In the genomic region with DNA sequence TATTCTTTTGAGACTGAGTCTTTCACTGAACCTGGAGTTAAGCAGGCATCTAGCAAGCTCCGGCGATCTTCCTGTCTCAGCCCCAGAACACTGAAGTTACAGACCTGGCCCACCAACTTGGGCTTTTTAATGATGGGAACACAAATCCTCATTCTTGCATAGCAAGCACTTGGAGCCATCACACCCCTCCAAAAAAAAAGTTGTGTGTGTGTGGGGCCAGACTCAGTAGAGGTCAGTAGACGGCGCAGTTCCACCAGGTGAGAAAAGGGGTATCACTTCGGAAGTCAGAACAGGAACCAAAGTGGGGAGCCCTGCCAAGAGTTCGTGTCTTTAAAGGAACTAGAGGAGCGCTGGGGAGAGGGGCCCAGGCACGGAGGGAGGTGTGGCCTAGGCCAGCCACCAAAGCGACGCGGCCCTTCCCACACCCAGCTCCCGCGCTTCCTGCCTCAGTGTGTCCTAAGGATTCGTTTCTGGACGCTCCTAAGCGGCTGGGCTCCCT, we compare ENCODE assay signal across 8 mouse cellular contexts. TPM values are rescaled to one million over a fixed set of nuclear protein-coding genes. Genes with fewer than 3 reads are reported as not detected.
DNase-seq lines count a peak whose midpoint lies in the region; ATAC-seq and TF ChIP-seq lines count a peak whose summit lies in the region.

No protein-coding gene starts in this region.

- no peaks in the 10 kb centered on the region for H3K27me3 ChIP-seq in limb, embryonic 13.5 days

- peak overlapping the region; percentile 72 for H3K27ac ChIP-seq in embryonic fibroblast, embryonic 13.5 days (ENCODE audit: insufficient read depth, low read length)
- H3K27ac ChIP-seq in limb, embryonic 13.5 days = peak overlapping the region; percentile 96

- TF ChIP-seq CTCF in lung, adult 2 months (IDR thresholded peaks at IDR 0.05; ENCODE audit: insufficient read depth, low read length) = no peak
- no peak for TF ChIP-seq CTCF in embryonic fibroblast, embryonic 13.5 days (IDR thresholded peaks at IDR 0.05; ENCODE audit: borderline replicate concordance, insufficient read depth, low read length)

- WGBS in lung, adult 2 months = under 1% methylated on average over 16 of the region's 16 CpGs
- WGBS in limb, embryonic 13.5 days = 2% methylated on average over 16 of the region's 16 CpGs

- peak overlapping the region; percentile 87 for H3K4me2 ChIP-seq in limb, embryonic 13.5 days (replicated peaks)

- H3K9me3 ChIP-seq in limb, embryonic 13.5 days = no peaks in the 10 kb centered on the region

- no peak for ATAC-seq in limb, embryonic 13.5 days (ENCODE audit: low FRiP score, low read depth)
- ATAC-seq in neutrophil, adult 5-6 weeks (ENCODE audit: extremely low read depth, insufficient number of reproducible peaks, low FRiP score, poor library complexity, severe bottlenecking) = peak; percentile 74

- peaks cover 3% of the 10 kb centered on the region; the same call in 1 of the 2 replicates for H3K36me3 ChIP-seq in limb, embryonic 13.5 days

- H3K4me1 ChIP-seq in lung, adult 2 months (ENCODE audit: control insufficient read depth, insufficient read depth, low read length) = peaks cover 5% of the 10 kb centered on the region
- H3K4me1 ChIP-seq in embryonic fibroblast, embryonic 13.5 days (ENCODE audit: control insufficient read depth, insufficient read depth, low read length) = peaks cover 8% of the 10 kb centered on the region; the same call in 1 of the 2 replicates
- peaks cover 33% of the 10 kb centered on the region for H3K4me1 ChIP-seq in limb, embryonic 13.5 days

- peak overlapping the region; percentile 98 for H3K4me3 ChIP-seq in lung, adult 2 months (replicated peaks; ENCODE audit: extremely low read depth, low read depth, low read length)
- peak overlapping the region; percentile 78 for H3K4me3 ChIP-seq in embryonic fibroblast, embryonic 13.5 days (ENCODE audit: insufficient read depth, low read length)
- peak overlapping the region; percentile 98 for H3K4me3 ChIP-seq in limb, embryonic 13.5 days

- no peak for TF ChIP-seq POLR2A in lung, adult 2 months (IDR thresholded peaks at IDR 0.05; ENCODE audit: borderline replicate concordance, extremely low read depth, low read depth, low read length)
- TF ChIP-seq POLR2A in embryonic fibroblast, embryonic 13.5 days (IDR thresholded peaks at IDR 0.05; ENCODE audit: low read depth, low read length) = no peak

- H3K9ac ChIP-seq in limb, embryonic 13.5 days = peak overlapping the region; percentile 97

- no peak for DNase-seq in lung, adult 2 months
- no peak for DNase-seq in lung, postnatal 10 days
- no peak for DNase-seq in spleen, postnatal 10 days (ENCODE audit: low spot score in 2 of 2)
- DNase-seq in cerebellum, postnatal 14 days = no peak
- no peak for DNase-seq in right cerebral cortex, postnatal 25 days

RNA-seq across cellular contexts. Expression of a gene that starts 0.3 kb away (rescaled TPM):
- polyA plus RNA-seq in lung, adult 2 months (2012; rRNA removed) = 13.7 and 16.8 TPM in 2 replicates
- 18.2 and 20.6 TPM in 2 replicates for polyA plus RNA-seq in embryonic fibroblast, embryonic 13.5 days (2011; ENCODE audit: insufficient read length, low read depth, missing spikeins)
- 23.8 and 25.8 TPM in 2 replicates for polyA plus RNA-seq in limb, embryonic 13.5 days (2015; fragmentation: Nextera tagmentation; extraction: Ambion mirVana)
- total RNA-seq in neutrophil, adult 5-6 weeks (2017) = 26.4 and 28.2 TPM in 2 replicates

RNA-seq across cellular contexts. Expression of a gene that starts 0.4 kb away (rescaled TPM):
- polyA plus RNA-seq in lung, adult 2 months (2012; rRNA removed) = 15.9 and 17.0 TPM in 2 replicates
- 20.8 and 24.1 TPM in 2 replicates for polyA plus RNA-seq in embryonic fibroblast, embryonic 13.5 days (2011; ENCODE audit: insufficient read length, low read depth, missing spikeins)
- 46.7 and 51.3 TPM in 2 replicates for polyA plus RNA-seq in limb, embryonic 13.5 days (2015; fragmentation: Nextera tagmentation; extraction: Ambion mirVana)
- total RNA-seq in neutrophil, adult 5-6 weeks (2017) = 18.9 and 29.2 TPM in 2 replicates
